Mouse (Mus musculus): ENCODE measurements around the gene Gns.

DNA sequence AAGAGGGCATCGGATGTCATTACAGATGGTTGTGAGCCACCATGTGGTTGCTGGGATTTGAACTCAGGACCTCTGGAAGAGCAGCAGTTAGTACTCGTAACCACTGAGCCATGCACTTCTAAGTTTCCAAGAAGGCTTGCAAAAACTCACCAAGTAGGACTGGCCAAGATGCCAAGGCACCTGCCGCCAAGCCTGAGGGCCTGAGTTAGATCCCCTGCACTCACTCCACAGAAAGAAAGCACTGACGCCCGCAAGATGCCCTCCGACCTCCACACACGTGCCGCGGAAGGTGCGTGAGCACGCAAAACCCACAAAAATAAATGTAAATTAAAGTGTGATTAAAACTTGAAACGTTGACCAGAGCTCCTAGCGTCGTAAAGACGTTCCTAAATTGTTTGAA lies 584 bp upstream of the Gns start:
- TF ChIP-seq POLR2A (IDR thresholded peaks at IDR 0.05; ENCODE audit: low read depth, low read length) (no peak), CTCF (IDR thresholded peaks at IDR 0.05; ENCODE audit: borderline replicate concordance, insufficient read depth, low read length) (no peak)

All from embryonic fibroblast, embryonic 13.5 days (primary cell).